Mouse (Mus musculus) CH12.LX (cell line): ENCODE results near the gene Hdac1. TPM values are rescaled to one million over a fixed set of nuclear protein-coding genes. Genes with fewer than 3 reads are reported as not detected.

Experiments
- DNase-seq: peaks from one replicate; pipeline ENCODE4 v3.0.0-alpha.2; 2013; ENCODE audit errors: extremely low read depth
- H3K27ac ChIP-seq: 2 replicates; pipeline ENCODE4 v1.5.1; 2012; ENCODE audit warnings: low read depth, mild to moderate bottlenecking, control low read depth, moderate library complexity; ENCODE audit not compliant: insufficient read depth
- H3K27me3 ChIP-seq: replicated peaks from 2 replicates; pipeline ENCODE3; 2012; ENCODE audit warnings: inconsistent platforms
- H3K36me3 ChIP-seq, 2 experiments: replicated peaks in 1 of 2; 2 replicates each; pipeline versions ENCODE3 to v1.6.1; 2012; ENCODE audit warnings: inconsistent platforms in 1 of 2, low read length in 1 of 2, mild to moderate bottlenecking in 1 of 2, mixed read lengths in 1 of 2, moderate library complexity in 1 of 2; ENCODE audit not compliant: control insufficient read depth in 1 of 2, insufficient read depth in 1 of 2
- H3K4me1 ChIP-seq, 2 experiments: 2 replicates each; pipeline ENCODE4 v1.6.1; 2012; ENCODE audit warnings: inconsistent platforms in 1 of 2, moderate library complexity in 1 of 2; ENCODE audit not compliant: insufficient read depth in 2 of 2, control insufficient read depth in 1 of 2
- H3K4me2 ChIP-seq: 2 replicates; pipeline ENCODE4 v1.6.1; 2012; ENCODE audit warnings: low read depth, mild to moderate bottlenecking, control low read depth; ENCODE audit not compliant: poor library complexity, insufficient read depth, severe bottlenecking
- H3K4me3 ChIP-seq, 3 experiments: fragments of 150-350 bp in 1 of 3; sonication (generic) in 1 of 3; replicated peaks in 1 of 3; 2 replicates each; pipeline versions ENCODE3 to v1.5.1; 2011 to 2012; ENCODE audit warnings: low read depth in 2 of 3, low read length in 2 of 3, mild to moderate bottlenecking in 2 of 3, moderate library complexity in 2 of 3, control low read depth in 1 of 3, improper control_type of control experiment in 1 of 3, inconsistent platforms in 1 of 3, mixed read lengths in 1 of 3; ENCODE audit not compliant: poor library complexity in 1 of 3
- H3K79me2 ChIP-seq: replicated peaks from 2 replicates; pipeline ENCODE4 v1.6.1; 2012; ENCODE audit warnings: mild to moderate bottlenecking, moderate library complexity; ENCODE audit not compliant: control insufficient read depth, poor library complexity, insufficient read depth, severe bottlenecking; ENCODE audit errors: extremely low read depth
- H3K9ac ChIP-seq: 2 replicates; pipeline ENCODE4 v1.6.1; 2012; ENCODE audit warnings: low read depth, mild to moderate bottlenecking, control low read depth, moderate library complexity; ENCODE audit not compliant: insufficient read depth
- H3K9me3 ChIP-seq: replicated peaks from 2 replicates; pipeline ENCODE3; 2012; ENCODE audit warnings: low read length, inconsistent platforms, mixed read lengths
- BHLHE40 ChIP-seq: IDR thresholded peaks from 2 replicates; pipeline ENCODE4 v1.6.1; 2011; ENCODE audit warnings: mild to moderate bottlenecking, low read depth, low read length, improper control_type of control experiment
- CHD1 ChIP-seq: IDR thresholded peaks from 2 replicates; pipeline ENCODE4 v1.6.1; 2012; ENCODE audit warnings: low read depth, low read length, improper control_type of control experiment, inconsistent platforms
- CHD2 ChIP-seq: IDR thresholded peaks from 2 replicates; pipeline ENCODE4 v1.6.1; 2011; ENCODE audit warnings: low read length, improper control_type of control experiment
- CTCF ChIP-seq, 2 experiments: IDR thresholded peaks in 1 of 2; conservative IDR thresholded peaks in 1 of 2; 2 replicates each; pipeline ENCODE4 v1.5.1; 2011 to 2012; ENCODE audit warnings: low read depth in 2 of 2, low read length in 2 of 2, improper control_type of control experiment in 1 of 2, inconsistent platforms in 1 of 2, mild to moderate bottlenecking in 1 of 2, moderate library complexity in 1 of 2
- E2F4 ChIP-seq: IDR thresholded peaks from 2 replicates; pipeline ENCODE4 v1.6.1; 2011; ENCODE audit warnings: low read depth, low read length, improper control_type of control experiment; ENCODE audit not compliant: insufficient replicate concordance
- ELF1 ChIP-seq: IDR thresholded peaks from 2 replicates; pipeline ENCODE4 v1.6.1; 2014; ENCODE audit warnings: low read depth, mild to moderate bottlenecking, inconsistent platforms, low read length, improper control_type of control experiment
- EP300 ChIP-seq: IDR thresholded peaks from 2 replicates; pipeline ENCODE4 v1.6.1; 2011; ENCODE audit warnings: low read length, improper control_type of control experiment
- ETS1 ChIP-seq: conservative IDR thresholded peaks from 2 replicates; pipeline ENCODE4 v1.6.1; 2012; ENCODE audit warnings: low read depth, mild to moderate bottlenecking, inconsistent platforms, low read length, improper control_type of control experiment, moderate library complexity
- GABPA ChIP-seq: IDR thresholded peaks from 2 replicates; pipeline ENCODE4 v1.6.1; 2012; ENCODE audit warnings: low read depth, low read length, improper control_type of control experiment, inconsistent platforms; ENCODE audit not compliant: insufficient replicate concordance
- HCFC1 ChIP-seq: IDR thresholded peaks from 2 replicates; pipeline ENCODE4 v1.6.1; 2012; ENCODE audit warnings: low read depth, mild to moderate bottlenecking, inconsistent platforms, low read length, improper control_type of control experiment
- IRF4 ChIP-seq: IDR thresholded peaks from 2 replicates; pipeline ENCODE4 v1.6.1; 2014; ENCODE audit warnings: low read depth, mild to moderate bottlenecking, inconsistent platforms, low read length, improper control_type of control experiment
- JUN ChIP-seq: IDR thresholded peaks from 2 replicates; pipeline ENCODE4 v1.6.1; 2011; ENCODE audit warnings: low read depth, mild to moderate bottlenecking, low read length, improper control_type of control experiment, moderate library complexity; ENCODE audit not compliant: insufficient read depth
- JUND ChIP-seq: conservative IDR thresholded peaks from 2 replicates; pipeline ENCODE4 v1.6.1; 2011; ENCODE audit warnings: low read depth, low read length, improper control_type of control experiment
- KAT2A ChIP-seq: IDR thresholded peaks from 2 replicates; pipeline ENCODE4 v1.6.1; 2012; ENCODE audit warnings: low read length, improper control_type of control experiment, inconsistent platforms; ENCODE audit not compliant: insufficient replicate concordance
- MAFK ChIP-seq: IDR thresholded peaks from 2 replicates; pipeline ENCODE4 v1.6.1; 2011; ENCODE audit warnings: low read length, improper control_type of control experiment; ENCODE audit not compliant: insufficient replicate concordance
- MAX ChIP-seq: IDR thresholded peaks from 2 replicates; pipeline ENCODE4 v1.6.1; 2011; ENCODE audit warnings: low read length, improper control_type of control experiment
- MAZ ChIP-seq: IDR thresholded peaks from 2 replicates; pipeline ENCODE4 v1.6.1; 2012; ENCODE audit warnings: low read depth, mild to moderate bottlenecking, inconsistent platforms, low read length, improper control_type of control experiment, moderate library complexity
- MEF2A ChIP-seq: IDR thresholded peaks from 2 replicates; pipeline ENCODE4 v1.6.1; 2014; ENCODE audit warnings: low read depth, mild to moderate bottlenecking, inconsistent platforms, low read length, improper control_type of control experiment, borderline replicate concordance
- MXI1 ChIP-seq: IDR thresholded peaks from 2 replicates; pipeline ENCODE4 v1.6.1; 2011; ENCODE audit warnings: mild to moderate bottlenecking, low read depth, low read length, improper control_type of control experiment
- MYC ChIP-seq: IDR thresholded peaks from 2 replicates; pipeline ENCODE4 v1.6.1; 2011; ENCODE audit warnings: low read depth, mild to moderate bottlenecking, improper control_type of control experiment, low read length
- NELFE ChIP-seq: IDR thresholded peaks from 2 replicates; pipeline ENCODE4 v1.6.1; 2011; ENCODE audit warnings: low read depth, low read length, improper control_type of control experiment
- NRF1 ChIP-seq: IDR thresholded peaks from 2 replicates; pipeline ENCODE4 v1.6.1; 2014; ENCODE audit warnings: low read depth, mild to moderate bottlenecking, inconsistent platforms, low read length, improper control_type of control experiment, moderate library complexity
- PAX5 ChIP-seq: IDR thresholded peaks from 2 replicates; pipeline ENCODE4 v1.6.1; 2012; ENCODE audit warnings: low read length, inconsistent platforms, mixed read lengths
- POLR2A ChIP-seq: IDR thresholded peaks from 2 replicates; pipeline ENCODE4 v1.6.1; 2011; ENCODE audit warnings: low read depth, mild to moderate bottlenecking, improper control_type of control experiment, low read length
- POLR2AphosphoS2 ChIP-seq: IDR thresholded peaks from 2 replicates; pipeline ENCODE4 v1.6.1; 2011; ENCODE audit warnings: low read depth, low read length, improper control_type of control experiment
- RAD21 ChIP-seq: IDR thresholded peaks from 2 replicates; pipeline ENCODE4 v1.6.1; 2011; ENCODE audit warnings: low read depth, mild to moderate bottlenecking, low read length, improper control_type of control experiment, moderate library complexity
- RCOR1 ChIP-seq: conservative IDR thresholded peaks from 2 replicates; pipeline ENCODE4 v1.6.1; 2012; ENCODE audit warnings: low read depth, mild to moderate bottlenecking, inconsistent platforms, low read length, improper control_type of control experiment
- SIN3A ChIP-seq: IDR thresholded peaks from 2 replicates; pipeline ENCODE4 v1.6.1; 2012; ENCODE audit warnings: low read length, improper control_type of control experiment, inconsistent platforms
- SMC3 ChIP-seq: IDR thresholded peaks from 2 replicates; pipeline ENCODE4 v1.6.1; 2011; ENCODE audit warnings: low read depth, low read length, improper control_type of control experiment
- TBP ChIP-seq: conservative IDR thresholded peaks from 2 replicates; pipeline ENCODE4 v1.6.1; 2011; ENCODE audit warnings: low read depth, low read length, improper control_type of control experiment
- TCF12 ChIP-seq: IDR thresholded peaks from 2 replicates; pipeline ENCODE4 v1.6.1; 2014; ENCODE audit warnings: low read depth, mild to moderate bottlenecking, inconsistent platforms, low read length, improper control_type of control experiment
- UBTF ChIP-seq: IDR thresholded peaks from 2 replicates; pipeline ENCODE4 v1.6.1; 2012; ENCODE audit warnings: low read depth, mild to moderate bottlenecking, inconsistent platforms, low read length, improper control_type of control experiment, moderate library complexity
- USF1 ChIP-seq: IDR thresholded peaks from 2 replicates; pipeline ENCODE4 v1.6.1; 2014; ENCODE audit warnings: low read depth, mild to moderate bottlenecking, inconsistent platforms, low read length, improper control_type of control experiment
- USF2 ChIP-seq: conservative IDR thresholded peaks from 2 replicates; pipeline ENCODE4 v1.6.1; 2011; ENCODE audit warnings: low read depth, low read length, improper control_type of control experiment
- ZC3H11A ChIP-seq: IDR thresholded peaks from 2 replicates; pipeline ENCODE4 v1.6.1; 2012; ENCODE audit warnings: low read depth, mild to moderate bottlenecking, inconsistent platforms, low read length, improper control_type of control experiment
- ZKSCAN1 ChIP-seq: IDR thresholded peaks from 2 replicates; pipeline ENCODE4 v1.6.1; 2012; ENCODE audit warnings: low read depth, inconsistent platforms, low read length, improper control_type of control experiment, borderline replicate concordance
- ZMIZ1 ChIP-seq: IDR thresholded peaks from 2 replicates; pipeline ENCODE4 v1.6.1; 2012; ENCODE audit warnings: low read depth, mild to moderate bottlenecking, inconsistent platforms, low read length, improper control_type of control experiment
- ZNF384 ChIP-seq: IDR thresholded peaks from 2 replicates; pipeline ENCODE4 v1.6.1; 2012; ENCODE audit warnings: low read depth, low read length, improper control_type of control experiment, inconsistent platforms
- dilution Hi-C: fragments of 300-500 bp; cut with MboI; formaldehyde crosslinking; loops from 2 replicates; pipeline ENCODE4 v1.14.3; 2020; ENCODE audit warnings: low sequenced_read_pairs; ENCODE audit not compliant: extremely low pct_unique_long_range_greater_than_20kb, extremely low pct_ligation_motif_present
- in situ Hi-C: fragments of 300-500 bp; cut with MboI; formaldehyde crosslinking; loops from 3 replicates; pipeline ENCODE4 v1.14.3; 2019; ENCODE audit warnings: low sequenced_read_pairs, low pct_ligation_motif_present, low pct_unique_long_range_greater_than_20kb, mixed read lengths
- polyA plus RNA-seq: library from polyadenylated mRNA; unstranded; fragments of >175 nt; gene quantifications from 2 replicates; pipeline ENCODE4 v1.2.1, GENCODE M21; 2012; ENCODE audit warnings: low read depth; ENCODE audit not compliant: insufficient read length
- total RNA-seq, 2 experiments: library from RNA; depleted of rRNA; stranded (reverse); fragments of 300-350 nt in 1 of 2; fragments of >200 nt in 1 of 2; gene quantifications; 2 replicates each; pipeline ENCODE4 v1.2.3; 2012 to 2014

Hdac1 gene
- total and polyA plus RNA-seq, 3 experiments, result 71.7 to 231 (median 106) TPM

DNA sequence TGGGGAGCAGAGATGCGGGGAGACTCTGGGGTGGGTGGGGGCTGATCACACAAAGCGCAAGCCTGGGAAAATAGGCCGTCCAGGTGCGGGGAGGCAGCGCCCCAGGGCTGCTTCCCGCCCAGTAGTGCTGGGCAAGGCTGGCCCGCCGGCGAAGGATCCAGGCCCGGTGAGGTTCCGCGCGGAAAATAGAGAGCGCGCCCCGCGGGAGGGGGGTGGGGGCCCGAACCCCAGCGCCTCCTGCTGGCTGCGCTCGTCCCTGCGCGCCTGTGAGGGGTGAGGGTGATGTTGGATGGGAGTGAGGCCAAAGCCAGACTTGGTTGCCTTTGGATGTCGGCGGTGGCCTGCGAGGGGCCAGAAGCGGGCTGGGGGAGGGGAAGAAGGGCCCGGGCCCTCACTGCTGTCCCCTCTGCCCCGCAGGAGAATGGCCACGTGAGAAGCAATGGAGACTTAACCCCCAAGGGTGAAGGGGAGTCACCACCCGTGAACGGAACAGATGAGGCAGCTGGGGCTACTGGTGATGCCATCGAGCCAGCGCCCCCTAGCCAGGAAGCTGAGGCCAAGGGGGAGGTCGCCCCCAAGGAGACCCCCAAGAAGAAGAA lies 28.1 kb downstream of the Hdac1 start:
- TF ChIP-seq POLR2AphosphoS2, result no peak
- no peak for TF ChIP-seq MAX
- no peak for TF ChIP-seq ZNF384
- no peak for TF ChIP-seq JUND
- TF ChIP-seq CHD1, result no peak
- TF ChIP-seq POLR2A, result no peak
- TF ChIP-seq RAD21, result peak; percentile 42
- TF ChIP-seq ZKSCAN1, result no peak
- TF ChIP-seq USF2, result no peak
- peak; percentile 44; the same call in 1 of the 2 replicates for TF ChIP-seq MEF2A
- TF ChIP-seq TCF12, result peak; percentile 60; the same call in 1 of the 2 replicates
- peak in 1 of 2 experiments; percentile 85; a peak in 2 of 4 replicates for TF ChIP-seq CTCF (conservative IDR thresholded peaks at IDR 0.05 in 1 of 2, IDR thresholded peaks at IDR 0.05 in 1 of 2; ENCODE audit: low read depth in 2 of 2, low read length in 2 of 2)
- no peak for TF ChIP-seq PAX5
- no peak for TF ChIP-seq GABPA
- no peak for TF ChIP-seq E2F4
- TF ChIP-seq SIN3A, result peak; percentile 80
- 0 out of 2 replicates have a peak, but pooled peaks have one; percentile 26 for TF ChIP-seq NRF1
- TF ChIP-seq RCOR1, result no peak
- TF ChIP-seq SMC3, result peak; percentile 82
- no peak for TF ChIP-seq EP300
- peak; percentile 83 for TF ChIP-seq MXI1
- no peak; the same call in 1 of the 2 replicates for TF ChIP-seq ETS1
- TF ChIP-seq HCFC1, result peak; percentile 36; the same call in 1 of the 2 replicates
- TF ChIP-seq TBP, result no peak
- TF ChIP-seq MYC, result no peak
- TF ChIP-seq MAFK, result no peak
- peak; percentile 71 for TF ChIP-seq CHD2
- TF ChIP-seq ZC3H11A, result no peak
- no peak for TF ChIP-seq ZMIZ1
- peak; percentile 50; the same call in 1 of the 2 replicates for TF ChIP-seq BHLHE40
- no peak for TF ChIP-seq JUN
- TF ChIP-seq ELF1, result no peak
- TF ChIP-seq UBTF, result peak; percentile 72; the same call in 1 of the 2 replicates
- TF ChIP-seq NELFE, result no peak
- peak; percentile 43; the same call in 1 of the 2 replicates for TF ChIP-seq IRF4
- TF ChIP-seq USF1, result no peak
- TF ChIP-seq KAT2A, result no peak
- peak; percentile 96 for TF ChIP-seq MAZ
- Histone ChIP-seq H3K9me3 (no peaks in the 10 kb centered on the region), H3K27ac (peak overlapping the region; percentile 51), H3K9ac (peak overlapping the region; percentile 99), H3K4me2 (peak overlapping the region; percentile 79), H3K4me1 (peaks cover 10 to 43% of the 10 kb centered on the region in 2 experiments), H3K27me3 (peaks cover 4% of the 10 kb centered on the region), H3K4me3 (peak overlapping the region; percentile 66 to 97 (median 83)), H3K79me2 (peaks cover 14% of the 10 kb centered on the region), H3K36me3 (peaks cover 29 to 30% of the 10 kb centered on the region in 2 experiments)
- dilution Hi-C loops (no loop called here), in situ Hi-C loops (no loop called here)
- DNase-seq, result peak; percentile 58
